Mouse (Mus musculus): Measurements from ENCODE around the gene Ephx4.
"Not testable (repeated sequence)": the region's sequence is repeated elsewhere in the genome, so short reads cannot be mapped to it uniquely, and the experiment has no call there.

The Ephx4 gene

GRCm38 (mm10) chr5:107402436-107402835 lies at the start of gene Ephx4:
Gene Ephx4 (plus strand): TSS chr5:107402736.
- no peak for DNase-seq (ENCODE audit: inconsistent ontology term)

- no peak for DNase-seq (ENCODE audit: inconsistent ontology term)
These were observed 48.6 kb upstream of the Ephx4 start for GRCm38 (mm10) chr5:107353981-107354380.

- peak; percentile 28 for DNase-seq (ENCODE audit: inconsistent ontology term)
These were observed 46.7 kb upstream of the Ephx4 start for GRCm38 (mm10) chr5:107355801-107356200.

GRCm38 (mm10) chr5:107357723-107358122 lies 44.8 kb upstream of the Ephx4 start:
- no peak for DNase-seq (ENCODE audit: inconsistent ontology term)

GRCm38 (mm10) chr5:107359395-107360053 lies 43.0 kb upstream of the Ephx4 start:
- peak; percentile 94 for DNase-seq (ENCODE audit: inconsistent ontology term)

GRCm38 (mm10) chr5:107360054-107360730 lies 42.3 kb upstream of the Ephx4 start:
- peak; percentile 46 for DNase-seq (ENCODE audit: inconsistent ontology term)

GRCm38 (mm10) chr5:107370040-107370439 lies 32.5 kb upstream of the Ephx4 start:
- no peak for DNase-seq (ENCODE audit: inconsistent ontology term)

GRCm38 (mm10) chr5:107371335-107371734 lies 31.2 kb upstream of the Ephx4 start:
- DNase-seq (ENCODE audit: inconsistent ontology term): no peak

GRCm38 (mm10) chr5:107373256-107373655 lies 29.3 kb upstream of the Ephx4 start:
- DNase-seq (ENCODE audit: inconsistent ontology term): no peak

- DNase-seq (ENCODE audit: inconsistent ontology term): not testable (repeated sequence)
These were observed 16.1 kb upstream of the Ephx4 start for GRCm38 (mm10) chr5:107386448-107386847.

GRCm38 (mm10) chr5:107387788-107388187 lies 14.7 kb upstream of the Ephx4 start:
- DNase-seq (ENCODE audit: inconsistent ontology term): no peak

- DNase-seq (ENCODE audit: inconsistent ontology term): no peak
These were observed 13.2 kb upstream of the Ephx4 start for GRCm38 (mm10) chr5:107389373-107389772.

GRCm38 (mm10) chr5:107394437-107394836 lies 8.1 kb upstream of the Ephx4 start:
- DNase-seq (ENCODE audit: inconsistent ontology term): no peak

GRCm38 (mm10) chr5:107403011-107403946 lies 743 bp downstream of the Ephx4 start:
- DNase-seq (ENCODE audit: inconsistent ontology term): peak; percentile 51

- DNase-seq (ENCODE audit: inconsistent ontology term): no peak
These were observed 1.6 kb downstream of the Ephx4 start for GRCm38 (mm10) chr5:107403947-107404684.

GRCm38 (mm10) chr5:107405361-107405760 lies 2.8 kb downstream of the Ephx4 start:
- no peak for DNase-seq (ENCODE audit: inconsistent ontology term)

GRCm38 (mm10) chr5:107410305-107410704 lies 7.8 kb downstream of the Ephx4 start:
- DNase-seq (ENCODE audit: inconsistent ontology term): no peak

- DNase-seq (ENCODE audit: inconsistent ontology term): no peak
These were observed 8.8 kb downstream of the Ephx4 start for GRCm38 (mm10) chr5:107411326-107411725.

GRCm38 (mm10) chr5:107412285-107412684 lies 9.7 kb downstream of the Ephx4 start:
- DNase-seq (ENCODE audit: inconsistent ontology term): no peak

GRCm38 (mm10) chr5:107415098-107415497 lies 12.6 kb downstream of the Ephx4 start:
- DNase-seq (ENCODE audit: inconsistent ontology term): no peak

GRCm38 (mm10) chr5:107421676-107422075 lies 19.1 kb downstream of the Ephx4 start:
- DNase-seq (ENCODE audit: inconsistent ontology term): no peak

GRCm38 (mm10) chr5:107431249-107431648 lies 28.7 kb downstream of the Ephx4 start, which contains the start of gene Lpcat2b:
Gene Lpcat2b (plus strand): TSS chr5:107431549.
- DNase-seq (ENCODE audit: inconsistent ontology term): no peak

Data from Muller cell, postnatal 12 days (primary cell).